24 mouse cellular contexts compared by ENCODE assay signal in the genomic region with DNA sequence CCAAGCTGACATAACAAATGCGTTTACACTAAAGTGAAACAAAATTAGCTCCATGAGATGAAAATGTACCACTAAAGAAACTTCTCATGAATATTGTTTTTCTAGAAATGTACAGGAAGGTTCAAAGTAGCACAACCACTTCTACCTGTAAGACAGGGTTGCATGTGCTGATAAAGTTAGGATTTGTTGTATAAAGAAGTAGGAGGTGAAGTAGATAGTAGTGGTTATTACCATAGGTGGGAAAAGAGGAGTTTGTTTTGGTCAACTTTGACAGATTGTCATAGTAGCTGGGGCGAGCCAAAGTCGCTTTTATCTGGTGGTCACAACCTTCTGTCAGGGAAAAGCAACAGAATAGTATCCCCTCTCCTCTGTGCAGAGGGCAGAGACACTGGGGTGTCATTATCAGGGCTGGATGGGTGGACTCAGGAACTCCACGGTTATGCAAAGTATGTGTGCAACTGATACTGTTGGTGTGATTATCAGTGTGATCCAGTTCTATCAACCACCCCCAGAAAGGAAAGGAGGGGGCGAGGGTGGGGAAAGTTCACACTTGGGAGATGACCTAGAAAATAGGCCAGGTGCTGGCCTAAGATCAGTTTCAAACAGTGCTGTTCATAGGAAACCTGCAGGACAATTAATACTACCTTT.
A peak's percentile ranks its signal among the peaks of the same experiment; 100 is the strongest.
DNase-seq lines count a peak whose midpoint lies in the region; ATAC-seq and TF ChIP-seq lines count a peak whose summit lies in the region.
"Had no signal": no experiment of that assay in that cellular context is flagged by ENCODE, and none has a peak within 500 bp of the region (broad histone marks: within the 10 kb centered on the region; RNA-seq: fewer than 3 reads in every experiment).

No protein-coding gene starts in this region.

- H3K27ac ChIP-seq in intestine, embryonic 15.5 days, result no peak overlapping the region
- no peak overlapping the region for H3K27ac ChIP-seq in intestine, postnatal 0 days (ENCODE audit: low read depth, low read length)
- peak overlapping the region; percentile 64 for H3K27ac ChIP-seq in liver, embryonic 11.5 days (ENCODE audit: low read depth, low read length)
- H3K27ac ChIP-seq: embryonic facial prominence, embryonic 10.5 days; hindbrain, embryonic 13.5 days; layer of hippocampus, adult 2 months; macrophage; neural tube, embryonic 15.5 days had no signal

- ATAC-seq in intestine, embryonic 15.5 days, result 0 out of 2 replicates have a peak, but pooled peaks have one; percentile 51
- no peak for ATAC-seq in intestine, postnatal 0 days
- ATAC-seq in liver, embryonic 11.5 days (replicated peaks; ENCODE audit: low FRiP score), result peak; percentile 100
- peak; percentile 96 for ATAC-seq in megakaryocyte progenitor cell, adult 5-6 weeks (replicated peaks; ENCODE audit: poor library complexity)
- ATAC-seq: forebrain, embryonic 16.5 days had no signal

- H3K9me3 ChIP-seq in intestine, embryonic 15.5 days, result no peaks in the 10 kb centered on the region
- H3K9me3 ChIP-seq in intestine, postnatal 0 days (ENCODE audit: control insufficient read depth), result no peaks in the 10 kb centered on the region
- no peaks in the 10 kb centered on the region for H3K9me3 ChIP-seq in liver, embryonic 11.5 days (ENCODE audit: control insufficient read depth, low read length)
- H3K9me3 ChIP-seq: embryonic facial prominence, embryonic 10.5 days; hindbrain, embryonic 13.5 days; neural tube, embryonic 15.5 days had no signal

- no peak overlapping the region for H3K4me2 ChIP-seq in intestine, embryonic 15.5 days (replicated peaks)
- H3K4me2 ChIP-seq in intestine, postnatal 0 days (replicated peaks; ENCODE audit: low read depth), result no peak overlapping the region
- H3K4me2 ChIP-seq in liver, embryonic 11.5 days, result peak overlapping the region; percentile 25; the same call in 1 of the 2 replicates
- H3K4me2 ChIP-seq: hindbrain, embryonic 13.5 days; lung, embryonic 14.5 days; neural tube, embryonic 15.5 days had no signal

- DNase-seq in c-Kit-positive CD71-positive TER-119-positive erythroid progenitor cells, embryonic 14.5 days (ENCODE audit: low spot score), result peak; percentile 74
- peak; percentile 44 for DNase-seq in liver, embryonic 11.5 days (ENCODE audit: low spot score)
- DNase-seq in urinary bladder, postnatal 25 days (ENCODE audit: low spot score), result no peak
- no peak for DNase-seq in cerebellum, postnatal 25 days
- DNase-seq in left cerebral cortex, postnatal 4 days, result no peak
- DNase-seq: B cell, adult 2 months; cerebellum, adult 11-12 months; cerebellum, postnatal 36 days; gastrocnemius, postnatal 10 days; heart, adult 18-20 months; kidney, adult 18-20 months; kidney, postnatal 10 days; lung, embryonic 14.5 days; midbrain, embryonic 14.5 days had no signal

- H3K27me3 ChIP-seq in intestine, embryonic 15.5 days (replicated peaks), result no peaks in the 10 kb centered on the region
- H3K27me3 ChIP-seq in intestine, postnatal 0 days (replicated peaks; ENCODE audit: control insufficient read depth, insufficient read depth, low read length), result no peaks in the 10 kb centered on the region
- H3K27me3 ChIP-seq in liver, embryonic 11.5 days (replicated peaks; ENCODE audit: control insufficient read depth, insufficient read depth, low read length), result no peaks in the 10 kb centered on the region
- H3K27me3 ChIP-seq: hindbrain, embryonic 13.5 days; neural tube, embryonic 15.5 days had no signal

- WGBS in intestine, embryonic 15.5 days, result 79% methylated on average over 5 of the region's 5 CpGs
- 74% methylated on average over 5 of the region's 5 CpGs for WGBS in intestine, postnatal 0 days
- 45% methylated on average over 5 of the region's 5 CpGs for WGBS in liver, embryonic 11.5 days

- H3K4me1 ChIP-seq in intestine, embryonic 15.5 days (replicated peaks), result no peaks in the 10 kb centered on the region
- H3K4me1 ChIP-seq in intestine, postnatal 0 days (replicated peaks; ENCODE audit: control insufficient read depth, insufficient read depth, low read length), result no peaks in the 10 kb centered on the region
- H3K4me1 ChIP-seq in liver, embryonic 11.5 days (replicated peaks; ENCODE audit: control insufficient read depth, insufficient read depth, low read length), result peaks cover 6% of the 10 kb centered on the region; the same call in 1 of the 2 replicates
- H3K4me1 ChIP-seq: embryonic facial prominence, embryonic 10.5 days; hindbrain, embryonic 13.5 days; neural tube, embryonic 15.5 days had no signal

- no peaks in the 10 kb centered on the region for H3K36me3 ChIP-seq in intestine, embryonic 15.5 days
- no peaks in the 10 kb centered on the region for H3K36me3 ChIP-seq in intestine, postnatal 0 days (ENCODE audit: control insufficient read depth, insufficient read depth)
- H3K36me3 ChIP-seq in liver, embryonic 11.5 days (ENCODE audit: control insufficient read depth, insufficient read depth, low read length), result no peaks in the 10 kb centered on the region
- H3K36me3 ChIP-seq: embryonic facial prominence, embryonic 10.5 days; hindbrain, embryonic 13.5 days; neural tube, embryonic 15.5 days had no signal

- no peak for TF ChIP-seq CTCF in intestine, postnatal 0 days (IDR thresholded peaks at IDR 0.05; ENCODE audit: low read depth)

- no peak overlapping the region for H3K9ac ChIP-seq in intestine, embryonic 15.5 days
- H3K9ac ChIP-seq in intestine, postnatal 0 days (ENCODE audit: low read depth, low read length), result no peak overlapping the region
- no peak overlapping the region for H3K9ac ChIP-seq in liver, embryonic 11.5 days (ENCODE audit: low read depth, low read length)
- H3K9ac ChIP-seq: hindbrain, embryonic 13.5 days; lung, embryonic 14.5 days; neural tube, embryonic 15.5 days had no signal

- intact Hi-C loops in left cerebral cortex, postnatal 4 days (cut with DNase I), result no loop called here

- no peak overlapping the region for H3K4me3 ChIP-seq in intestine, embryonic 15.5 days (replicated peaks)
- H3K4me3 ChIP-seq in intestine, postnatal 0 days (ENCODE audit: low read depth, low read length), result no peak overlapping the region
- H3K4me3 ChIP-seq in liver, embryonic 11.5 days (ENCODE audit: low read depth, low read length), result no peak overlapping the region
- H3K4me3 ChIP-seq: embryonic facial prominence, embryonic 10.5 days; hindbrain, embryonic 13.5 days; layer of hippocampus, adult 2 months; myocyte; neural tube, embryonic 15.5 days had no signal

Comparison
In these comparisons a context has a peak if more than half of its experiments do, and no peak if none do; other contexts are left out.
1. DNase-seq: peak in c-Kit-positive CD71-positive TER-119-positive erythroid progenitor cells, embryonic 14.5 days (single experiment) and liver, embryonic 11.5 days (single experiment); none in urinary bladder, postnatal 25 days (single experiment), cerebellum, postnatal 25 days (0 of 2) and left cerebral cortex, postnatal 4 days (single experiment).